Mouse (Mus musculus) thymus, postnatal 14 days (tissue): Measurements from ENCODE around the gene Ttll11.

ENCODE experiments used
- DNase-seq: peaks from one replicate; pipeline ENCODE4 v3.0.0; 2021

Gene Ttll11

DNA sequence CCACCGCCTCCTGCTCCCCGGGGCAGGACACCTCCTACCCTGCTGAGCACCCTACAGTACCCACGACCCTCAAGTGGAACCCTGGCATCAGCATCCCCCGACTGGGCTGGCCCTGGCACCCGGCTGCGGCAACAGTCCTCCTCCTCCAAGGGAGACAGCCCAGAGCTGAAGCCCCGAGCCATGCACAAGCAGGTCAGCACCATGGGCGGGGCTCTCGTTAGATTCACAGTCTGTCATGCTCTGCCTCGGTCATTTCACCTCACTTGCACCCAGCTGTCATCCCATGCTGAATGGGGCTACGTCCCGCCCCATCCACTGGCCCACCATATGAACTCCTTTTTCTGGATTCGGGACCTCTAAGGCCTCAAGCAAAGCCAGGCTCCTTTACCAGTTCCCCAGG, 259.2 kb downstream of the Ttll11 start:
- DNase-seq = no peak

DNA sequence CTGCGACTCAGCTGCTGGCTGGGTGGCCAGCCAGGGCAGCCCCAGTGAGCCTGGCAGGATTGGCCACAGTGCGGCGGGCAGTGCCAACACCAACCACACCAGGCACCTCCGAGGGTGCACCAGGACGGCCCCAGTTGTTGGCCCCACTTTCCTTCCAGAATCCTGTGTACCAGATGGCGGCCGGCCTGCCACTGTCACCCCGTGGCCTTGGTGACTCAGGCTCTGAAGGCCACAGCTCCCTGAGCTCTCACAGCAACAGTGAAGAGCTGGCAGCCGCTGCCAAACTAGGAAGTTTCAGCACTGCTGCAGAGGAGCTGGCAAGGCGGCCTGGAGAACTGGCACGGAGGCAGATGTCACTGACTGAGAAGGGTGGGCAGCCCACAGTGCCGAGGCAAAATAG, 259.6 kb downstream of the Ttll11 start:
- no peak for DNase-seq

DNA sequence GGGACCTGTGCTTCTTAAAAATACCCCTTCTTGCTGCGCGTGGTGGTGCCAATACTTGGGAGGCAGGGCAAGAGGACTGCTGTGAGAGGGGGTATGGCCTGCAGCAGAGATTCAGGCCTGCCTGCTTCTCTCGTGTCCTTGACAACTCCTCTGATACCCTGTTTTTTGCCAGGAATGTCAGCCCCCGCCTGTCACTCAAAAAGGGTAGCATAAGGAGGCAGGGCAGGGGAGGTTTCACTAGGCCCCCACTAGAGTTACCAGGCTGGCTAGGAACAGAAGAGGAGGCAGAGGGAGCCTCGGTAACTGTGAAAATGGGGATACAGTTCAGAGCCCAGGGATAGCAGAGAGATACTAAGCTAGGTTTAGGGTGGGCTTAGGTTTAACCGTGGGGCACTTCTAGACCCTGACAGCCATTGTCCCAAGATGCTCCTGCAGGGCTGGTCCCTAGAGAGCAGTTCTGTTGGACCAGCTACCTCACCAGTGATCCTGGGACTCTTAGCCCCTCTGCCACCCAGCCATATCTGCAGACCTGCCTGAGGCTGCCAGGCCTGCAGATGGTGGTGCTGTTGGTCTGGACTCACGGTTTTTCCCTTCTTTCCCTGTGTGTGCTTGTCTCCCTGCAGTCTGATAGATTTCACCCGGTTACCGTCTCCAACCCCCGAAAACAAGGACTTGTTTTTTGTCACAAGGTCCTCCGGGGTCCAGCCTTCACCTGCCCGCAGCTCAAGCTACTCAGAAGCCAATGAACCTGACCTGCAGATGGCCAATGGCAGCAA, 260.3 kb downstream of the Ttll11 start:
- DNase-seq = no peak

DNA sequence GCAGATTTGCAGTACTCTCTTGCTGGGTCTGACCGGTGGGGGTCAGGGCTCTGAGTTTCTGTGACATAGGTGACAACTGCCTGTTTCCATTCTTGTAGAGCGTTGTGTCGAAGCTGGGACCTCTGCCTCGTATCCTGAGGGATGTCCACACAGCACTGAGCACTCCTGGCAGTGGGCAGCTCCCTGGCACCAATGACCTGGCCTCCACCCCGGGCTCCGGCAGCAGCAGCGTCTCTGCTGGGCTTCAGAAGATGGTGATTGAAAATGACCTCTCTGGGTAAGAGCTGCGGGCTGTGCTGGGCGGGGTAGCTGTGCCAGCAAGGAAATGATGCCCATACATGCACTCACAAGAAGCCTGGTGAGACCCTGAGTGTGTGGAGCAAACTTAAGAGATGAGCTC, 261.1 kb downstream of the Ttll11 start:
- no peak for DNase-seq

DNA sequence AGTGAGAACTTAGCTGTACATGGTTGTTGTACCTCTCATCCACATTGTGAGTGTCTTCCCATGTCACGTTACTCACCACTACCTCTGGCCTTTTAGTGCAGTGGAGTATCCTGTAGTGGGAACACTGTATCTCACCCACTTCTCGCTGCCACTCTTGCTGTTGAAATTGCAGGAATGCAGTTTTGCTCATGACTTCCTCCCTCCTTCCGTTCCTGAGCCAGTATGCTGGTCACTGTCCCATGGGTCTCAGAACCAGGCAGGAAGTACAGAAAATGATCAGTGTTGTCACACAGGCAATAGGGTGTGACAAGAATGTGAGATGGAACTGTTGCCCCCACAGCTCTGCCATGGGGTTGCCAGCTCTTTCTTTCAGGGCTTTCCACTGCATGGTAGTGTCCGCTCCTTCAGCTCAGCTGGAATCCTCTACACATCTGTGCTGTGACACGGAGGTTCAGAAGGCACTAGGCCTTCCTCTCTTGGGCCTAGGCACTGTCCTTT, 261.7 kb downstream of the Ttll11 start:
- DNase-seq = no peak

DNA sequence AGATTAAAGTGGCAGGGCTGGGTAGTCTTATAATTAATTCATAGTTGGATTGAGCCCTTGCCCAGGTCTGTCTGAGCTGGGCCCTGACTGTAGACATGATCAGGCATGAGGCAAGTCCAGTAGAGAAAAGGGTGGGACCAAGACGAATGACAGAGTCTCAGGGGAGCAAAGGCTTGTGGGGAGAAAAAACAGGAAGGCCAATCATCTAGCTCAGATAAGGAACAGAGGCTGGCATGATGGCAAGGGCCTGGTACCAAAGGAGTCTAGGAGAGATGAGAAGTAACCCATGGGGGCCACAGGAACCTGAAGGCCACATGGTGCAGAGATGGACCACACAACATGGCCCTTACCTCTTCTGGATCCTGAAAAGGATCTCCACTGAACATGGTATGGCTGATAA, 263.5 kb downstream of the Ttll11 start:
- no peak for DNase-seq

DNA sequence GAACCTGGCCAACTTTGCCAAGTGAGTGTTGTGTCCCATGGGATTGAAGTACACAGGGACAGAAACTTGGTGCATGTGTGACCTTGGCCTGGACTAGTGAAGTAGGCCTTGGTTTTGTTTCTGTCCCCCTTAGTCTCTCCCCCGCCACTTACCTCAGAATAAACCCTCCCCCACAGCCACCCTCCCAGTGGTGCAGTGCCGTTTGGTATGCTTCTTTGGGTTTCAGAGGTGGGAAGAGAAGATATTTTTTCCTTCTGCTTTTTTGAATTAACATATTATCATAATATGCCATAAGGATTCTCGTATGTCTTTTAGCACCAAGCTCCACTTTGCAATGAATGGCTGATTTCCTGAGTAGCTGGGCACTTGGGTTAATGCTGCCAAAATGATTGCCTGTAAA, 264.2 kb downstream of the Ttll11 start:
- DNase-seq = no peak

DNA sequence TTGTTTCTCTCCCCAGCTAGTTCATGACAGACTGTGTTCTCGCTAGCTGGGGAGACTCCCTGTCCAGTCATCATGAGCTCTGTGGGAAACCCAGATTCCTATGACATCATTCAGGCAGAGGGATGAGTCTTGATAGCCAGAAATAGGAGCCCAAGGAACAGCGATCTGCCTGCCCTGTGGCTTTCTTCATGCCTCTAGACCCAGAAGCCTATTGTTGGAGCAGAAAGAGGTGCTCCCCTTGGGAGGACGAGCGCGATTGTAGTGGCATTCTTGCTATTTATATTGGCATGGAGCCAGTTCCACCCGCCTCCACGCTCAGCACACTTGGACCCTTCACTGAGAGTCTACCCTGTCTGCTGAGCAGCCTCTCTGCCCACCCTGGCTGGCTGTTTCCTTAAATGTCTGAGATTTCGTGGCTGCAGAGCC, 265.0 kb downstream of the Ttll11 start:
- DNase-seq = no peak

DNA sequence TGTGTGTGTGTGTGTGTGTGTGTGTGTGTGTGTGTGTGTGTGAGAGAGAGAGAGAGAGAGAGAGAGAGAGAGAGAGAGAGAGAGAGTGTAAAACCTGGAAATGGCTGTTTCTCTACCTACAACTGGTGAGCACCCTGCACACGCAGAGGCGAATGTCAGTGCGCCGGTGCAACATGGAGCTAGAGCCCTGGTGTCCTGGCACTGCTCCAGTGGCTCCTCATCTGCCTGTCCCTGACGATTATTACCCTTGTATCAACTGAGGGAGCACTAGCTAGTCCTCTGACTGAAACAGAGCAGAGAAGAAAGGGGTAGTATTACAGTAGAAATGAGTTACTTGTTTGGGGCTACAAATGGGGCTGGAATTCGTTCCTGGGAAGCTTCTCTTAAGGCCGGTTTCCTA, 266.3 kb downstream of the Ttll11 start:
- no peak for DNase-seq

DNA sequence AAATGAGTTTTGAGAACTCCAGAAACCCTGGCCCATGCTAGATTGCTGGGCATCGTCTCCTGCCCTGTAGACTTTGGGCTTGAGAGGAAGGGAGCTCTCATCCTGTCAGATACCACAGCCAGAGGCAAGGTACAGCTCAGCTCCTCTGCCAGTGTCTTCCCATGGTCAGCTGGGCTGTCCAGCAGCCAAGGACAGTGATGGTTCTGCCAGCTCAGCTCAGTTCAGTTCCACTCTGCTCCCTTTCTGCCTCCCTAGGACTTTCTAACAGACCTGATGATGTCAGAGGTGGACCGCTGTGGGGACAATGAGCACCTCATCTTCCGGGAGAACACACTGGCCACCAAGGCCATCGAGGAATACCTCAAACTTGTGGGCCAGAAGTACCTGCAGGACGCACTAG, 267.1 kb downstream of the Ttll11 start:
- DNase-seq = no peak

DNA sequence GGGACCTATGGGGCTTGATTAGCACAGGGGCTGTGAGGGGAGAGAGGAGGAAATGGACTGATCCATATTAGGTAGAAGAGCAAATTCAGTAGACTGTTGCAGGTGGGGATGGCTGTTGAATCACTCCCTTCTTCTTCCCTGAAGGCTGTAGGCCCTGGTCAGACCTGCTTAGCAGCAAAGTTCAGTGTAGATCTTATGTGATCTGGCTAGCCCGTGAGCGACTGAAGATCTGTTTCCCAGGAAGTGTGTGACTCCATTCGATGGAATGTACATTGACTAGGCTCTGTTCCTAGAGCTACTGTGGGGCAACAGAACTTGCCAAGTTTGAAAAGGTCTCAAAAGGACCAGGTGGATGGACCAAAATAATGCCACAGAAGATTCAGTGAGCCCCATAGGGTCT, 276.5 kb downstream of the Ttll11 start:
- DNase-seq = no peak

DNA sequence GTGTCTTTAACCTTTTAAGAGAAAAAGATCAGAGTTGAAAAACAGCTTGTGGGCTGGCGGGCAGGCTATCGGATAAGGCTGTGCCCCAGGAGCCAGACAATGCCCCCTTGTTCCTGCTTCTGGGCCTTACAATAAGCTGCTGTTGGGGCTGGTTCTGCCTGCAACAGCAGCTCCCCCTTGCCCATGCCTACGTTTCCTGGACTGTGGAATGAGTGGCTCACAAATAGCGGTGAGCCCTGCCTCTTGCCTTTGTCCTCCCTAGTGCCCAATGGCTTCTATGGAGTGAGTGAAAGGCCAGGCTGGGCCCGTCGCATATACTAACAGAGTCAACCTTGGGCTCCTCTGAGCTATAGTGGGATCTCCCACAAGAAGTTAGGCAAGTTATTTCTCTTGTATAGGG, 277.1 kb downstream of the Ttll11 start:
- DNase-seq = no peak

DNA sequence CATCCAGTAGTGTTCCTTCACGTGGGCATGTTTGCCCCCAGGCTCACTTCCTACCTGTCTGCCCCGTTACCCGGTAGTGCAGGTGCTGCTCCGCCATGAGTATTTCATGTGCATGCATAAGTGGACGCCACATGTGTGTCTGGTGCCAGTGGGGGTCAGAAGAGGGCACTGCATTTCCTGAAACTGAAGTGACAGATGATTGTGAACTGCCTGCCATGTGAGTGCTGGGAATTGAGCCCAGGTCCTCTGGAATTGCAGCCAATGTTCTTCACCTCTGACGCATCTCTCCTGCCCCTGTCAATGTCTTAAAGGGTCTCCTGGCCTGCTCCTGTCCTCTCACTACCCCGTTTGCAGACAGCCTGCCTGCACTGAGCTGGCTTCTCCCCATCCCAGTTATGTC, 277.7 kb downstream of the Ttll11 start:
- DNase-seq = no peak
